Mouse (Mus musculus) liver, embryonic 12.5 days (tissue): ENCODE results near the gene Gjc2. TPM values are rescaled to one million over a fixed set of nuclear protein-coding genes. Genes with fewer than 3 reads are reported as not detected.
A peak's percentile ranks its signal among the peaks of the same experiment; 100 is the strongest.
"Not testable (repeated sequence)": the region's sequence is repeated elsewhere in the genome, so short reads cannot be mapped to it uniquely, and the experiment has no call there.

Source experiments
- ATAC-seq: fragments of 200-750 bp; cut with Nextera tagmentation; 2 replicates; pipeline ENCODE4 v1.8.0; 2017; ENCODE audit warnings: moderate number of reproducible peaks, mild to moderate bottlenecking, moderate library complexity
- H3K27ac ChIP-seq: fragments of 300-500 bp; sonication (generic); 2 replicates; pipeline ENCODE4 v1.5.1; 2016; ENCODE audit warnings: mild to moderate bottlenecking
- H3K27me3 ChIP-seq: fragments of 300-500 bp; sonication (generic); replicated peaks from 2 replicates; pipeline ENCODE4 v1.6.1; 2016; ENCODE audit warnings: mild to moderate bottlenecking, moderate library complexity
- H3K36me3 ChIP-seq: fragments of 300-500 bp; sonication (generic); 2 replicates; pipeline ENCODE4 v1.6.1; 2016; ENCODE audit warnings: mild to moderate bottlenecking, moderate library complexity
- H3K4me1 ChIP-seq: fragments of 300-500 bp; sonication (generic); 2 replicates; pipeline ENCODE4 v1.6.1; 2016
- H3K4me2 ChIP-seq: fragments of 300-500 bp; sonication (generic); 2 replicates; pipeline ENCODE4 v1.6.1; 2016; ENCODE audit warnings: mild to moderate bottlenecking, moderate library complexity
- H3K4me3 ChIP-seq: fragments of 300-500 bp; sonication (generic); 2 replicates; pipeline ENCODE4 v1.5.1; 2016; ENCODE audit warnings: mild to moderate bottlenecking, moderate library complexity
- H3K9ac ChIP-seq: fragments of 300-500 bp; sonication (generic); 2 replicates; pipeline ENCODE4 v1.6.1; 2016; ENCODE audit warnings: mild to moderate bottlenecking, moderate library complexity
- H3K9me3 ChIP-seq: fragments of 300-500 bp; sonication (generic); replicated peaks from 2 replicates; pipeline ENCODE4 v1.6.1; 2016; ENCODE audit warnings: mild to moderate bottlenecking, moderate library complexity
- WGBS: fragments of 180-500 bp; shearing (Covaris S2); methylation state at CpG from one replicate; pipeline ENCODE4 v1.1.7; 2016; ENCODE audit not compliant: insufficient replicate concordance; 5-methylcytosine and 5-hydroxymethylcytosine counted together
- polyA plus RNA-seq: library from polyadenylated mRNA; unstranded; fragments of >200 nt; fragmentation: Nextera tagmentation; extraction: Ambion mirVana; gene quantifications from 2 replicates; pipeline ENCODE4 v1.2.1, GENCODE M21; 2016

Gene Gjc2
- polyA plus RNA-seq, 1 experiment from 2014 or later = 0.14 TPM

DNA sequence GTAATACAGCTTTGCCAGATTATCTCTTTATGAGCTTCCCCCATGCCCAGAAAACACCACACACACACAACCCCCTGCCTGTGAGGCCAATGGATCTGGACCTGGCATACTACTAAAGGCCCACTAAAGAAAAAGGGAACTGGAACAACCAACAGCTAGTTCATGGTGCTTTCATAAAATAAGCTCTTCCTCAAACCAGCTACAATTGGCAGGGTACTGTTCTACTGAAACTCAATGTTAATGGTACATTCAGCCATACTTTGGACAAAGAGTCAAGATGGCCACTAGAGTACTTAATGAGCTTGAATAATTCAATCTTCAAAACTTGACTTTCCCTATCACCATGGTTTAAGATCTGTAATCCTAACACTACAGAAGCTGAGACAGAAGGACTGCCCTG lies 38.6 kb upstream of the Gjc2 start:
- H3K27me3 ChIP-seq = no peaks in the 10 kb centered on the region
- no peak overlapping the region for H3K9ac ChIP-seq
- H3K4me1 ChIP-seq = peaks cover 87% of the 10 kb centered on the region
- H3K4me3 ChIP-seq = no peak overlapping the region
- ATAC-seq = no peak
- H3K9me3 ChIP-seq = no peaks in the 10 kb centered on the region
- H3K27ac ChIP-seq = no peak overlapping the region
- no peak overlapping the region for H3K4me2 ChIP-seq
- H3K36me3 ChIP-seq = peaks cover 71% of the 10 kb centered on the region

DNA sequence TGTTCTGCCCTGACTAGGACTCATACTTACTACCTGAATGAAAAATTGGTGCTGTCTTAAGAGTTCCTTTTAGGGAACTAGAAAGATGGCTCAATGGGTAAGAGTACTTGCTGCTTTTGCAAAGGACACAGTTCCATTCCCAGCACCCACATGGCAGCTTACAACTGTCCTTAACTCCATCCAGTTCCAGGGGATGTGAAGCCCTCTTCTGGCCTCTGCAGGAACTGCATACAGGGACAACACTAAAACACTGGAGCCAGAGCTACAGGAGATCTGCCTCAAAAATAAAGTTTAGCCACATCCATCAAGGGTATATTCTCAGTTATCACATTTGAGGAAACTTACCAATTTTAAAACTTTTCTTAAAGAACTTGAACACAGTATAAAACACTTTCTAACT lies 36.1 kb upstream of the Gjc2 start:
- ATAC-seq = peak; percentile 53
- Histone ChIP-seq H3K4me1 (peaks cover 76% of the 10 kb centered on the region), H3K9ac (no peak overlapping the region), H3K27me3 (no peaks in the 10 kb centered on the region), H3K4me3 (no peak overlapping the region), H3K36me3 (peaks cover 77% of the 10 kb centered on the region), H3K9me3 (no peaks in the 10 kb centered on the region), H3K27ac (no peak overlapping the region), H3K4me2 (no peak overlapping the region)

DNA sequence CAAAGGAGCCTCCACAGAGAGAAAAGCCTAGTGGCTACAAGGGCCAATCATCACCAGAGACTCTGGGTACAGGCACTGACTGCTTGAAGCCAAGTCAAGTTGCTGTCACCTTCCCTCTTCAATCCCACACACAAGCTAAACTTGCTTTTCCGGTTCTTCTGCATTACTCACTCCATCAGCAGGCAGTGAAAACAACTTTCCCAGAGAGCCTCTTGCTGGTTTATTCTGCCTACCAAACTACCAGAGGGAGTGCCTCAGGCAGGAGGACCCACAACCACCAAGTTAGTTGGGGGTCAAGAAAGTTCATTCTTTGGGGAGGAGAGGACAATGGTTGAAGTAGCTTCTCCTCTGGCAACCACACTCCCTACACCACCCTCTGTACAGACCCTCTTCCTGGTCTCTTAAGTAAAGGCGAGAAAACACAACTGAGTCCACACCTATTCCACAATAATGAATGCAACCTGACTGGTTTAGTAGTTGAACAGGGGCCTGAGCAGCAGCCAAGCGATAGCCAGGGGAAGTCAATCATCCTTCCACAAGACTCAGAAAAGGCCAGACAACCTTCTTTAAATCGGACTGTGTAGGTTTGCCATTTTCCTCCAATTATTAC lies 35.5 kb upstream of the Gjc2 start:
- no peak overlapping the region for H3K4me2 ChIP-seq
- no peaks in the 10 kb centered on the region for H3K9me3 ChIP-seq
- H3K4me3 ChIP-seq = no peak overlapping the region
- peaks cover 76% of the 10 kb centered on the region for H3K36me3 ChIP-seq
- no peak for ATAC-seq
- no peak overlapping the region for H3K27ac ChIP-seq
- H3K4me1 ChIP-seq = peaks cover 75% of the 10 kb centered on the region
- 76% methylated on average over 4 of the region's 4 CpGs for WGBS
- no peaks in the 10 kb centered on the region for H3K27me3 ChIP-seq
- H3K9ac ChIP-seq = no peak overlapping the region

DNA sequence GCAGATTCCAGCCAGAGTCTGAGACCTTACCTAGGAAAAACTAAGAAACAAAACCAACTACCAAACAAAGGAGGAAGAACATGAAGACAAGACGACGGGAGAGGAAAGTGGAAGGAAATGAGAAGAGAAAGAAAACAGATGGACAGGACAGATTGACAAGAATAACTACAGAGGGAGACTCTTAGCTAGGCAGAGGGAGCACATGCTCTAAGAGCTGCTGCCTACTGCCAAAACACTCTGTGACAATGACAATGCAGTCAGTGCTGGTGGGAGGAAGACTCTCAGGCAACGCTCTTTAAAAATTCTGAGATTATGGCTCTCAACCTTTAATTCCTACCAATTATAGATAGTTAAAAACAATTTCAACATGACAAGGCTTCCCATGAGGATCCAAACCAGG lies 33.9 kb upstream of the Gjc2 start:
- Histone ChIP-seq H3K27me3 (no peaks in the 10 kb centered on the region), H3K4me1 (peaks cover 71% of the 10 kb centered on the region), H3K4me2 (no peak overlapping the region), H3K36me3 (peaks cover 87% of the 10 kb centered on the region), H3K9ac (no peak overlapping the region), H3K27ac (no peak overlapping the region), H3K9me3 (no peaks in the 10 kb centered on the region), H3K4me3 (no peak overlapping the region)
- ATAC-seq = no peak
- WGBS = 35% methylated on average over 3 of the region's 3 CpGs

DNA sequence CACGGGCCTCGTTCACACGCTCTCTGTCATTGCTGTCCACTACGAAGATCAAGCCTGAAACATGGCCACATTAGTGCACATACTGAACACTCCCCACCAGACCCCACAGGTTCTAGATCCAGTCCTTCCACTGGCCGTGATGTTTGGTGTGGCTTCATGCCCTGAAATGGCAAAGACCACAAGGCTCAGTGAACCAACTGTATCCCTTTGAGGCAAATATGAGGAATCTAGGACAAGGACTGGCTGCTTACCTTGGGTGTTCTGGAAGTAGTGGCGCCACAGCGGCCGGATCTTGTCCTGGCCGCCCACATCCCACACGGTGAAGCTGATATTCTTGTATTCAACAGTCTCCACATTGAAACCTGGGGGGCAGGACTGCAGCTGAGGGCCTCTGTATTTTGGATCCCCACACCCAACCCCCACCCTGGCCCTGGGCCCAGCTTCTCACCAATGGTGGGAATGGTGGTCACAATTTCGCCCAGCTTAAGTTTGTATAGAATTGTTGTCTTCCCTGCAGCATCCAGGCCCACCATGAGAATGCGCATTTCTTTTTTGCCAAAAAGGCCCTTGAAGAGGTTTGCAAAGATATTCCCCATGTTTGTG lies 30.0 kb upstream of the Gjc2 start:
- WGBS = 85% methylated on average over 12 of the region's 12 CpGs
- Histone ChIP-seq H3K27me3 (no peaks in the 10 kb centered on the region), H3K36me3 (peaks cover 80% of the 10 kb centered on the region)

DNA sequence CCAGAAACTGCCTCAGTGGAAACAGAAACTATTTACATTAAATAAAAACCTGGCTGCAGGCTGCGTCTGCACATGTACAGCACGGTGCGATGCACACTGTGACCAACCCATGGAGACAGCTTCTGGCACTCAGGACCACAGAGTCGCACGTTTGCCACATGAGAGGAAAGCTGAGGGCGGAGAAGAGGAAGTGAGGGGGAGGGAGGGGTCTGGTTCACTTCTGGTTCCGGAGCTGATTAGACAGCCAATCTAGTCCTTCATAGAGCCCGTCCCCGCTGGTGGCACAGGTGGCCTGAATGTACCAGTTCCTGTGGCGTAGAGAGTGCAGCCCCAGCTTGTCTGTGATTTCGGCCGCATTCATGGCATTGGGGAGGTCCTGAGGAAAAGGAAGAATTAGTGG lies 29.3 kb upstream of the Gjc2 start:
- not testable (repeated sequence) for H3K4me2 ChIP-seq, H3K9ac ChIP-seq, ATAC-seq, H3K9me3 ChIP-seq, H3K4me3 ChIP-seq, H3K27ac ChIP-seq, H3K27me3 ChIP-seq
- H3K4me1 ChIP-seq = peaks cover 76% of the 10 kb centered on the region
- WGBS = 41% methylated on average over 12 of the region's 12 CpGs
- H3K36me3 ChIP-seq = peaks cover 75% of the 10 kb centered on the region

More for the DNA sequence above, 30.0 kb upstream of the Gjc2 start:
- Histone ChIP-seq H3K4me2 (no peak overlapping the region), H3K4me1 (peaks cover 75% of the 10 kb centered on the region), H3K27ac (no peak overlapping the region), H3K4me3 (no peak overlapping the region), H3K9ac (no peak overlapping the region), H3K9me3 (no peaks in the 10 kb centered on the region)
- no peak for ATAC-seq

DNA sequence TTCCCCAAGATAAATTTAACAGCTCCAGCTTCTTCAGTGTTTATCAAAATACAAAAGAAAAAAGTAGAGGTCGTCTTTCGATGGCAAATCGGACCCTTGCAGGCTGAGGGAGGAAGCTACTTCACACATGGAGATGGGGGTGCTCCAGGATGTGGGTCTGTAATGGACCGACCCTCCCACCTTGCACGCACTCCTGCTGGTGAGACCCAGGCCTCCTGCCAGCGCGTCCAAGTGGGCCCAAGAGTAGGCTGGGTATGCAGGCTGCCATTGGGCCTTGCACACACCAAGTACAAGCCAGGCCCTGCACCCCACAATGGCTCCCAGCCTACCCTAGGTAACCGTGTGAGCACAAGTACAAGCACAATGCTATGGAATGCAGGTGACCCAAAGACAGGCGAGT lies 28.5 kb upstream of the Gjc2 start:
- not testable (repeated sequence) for H3K4me3 ChIP-seq, H3K4me2 ChIP-seq, ATAC-seq, H3K27ac ChIP-seq, H3K27me3 ChIP-seq, H3K9ac ChIP-seq, H3K9me3 ChIP-seq
- Histone ChIP-seq H3K4me1 (peaks cover 69% of the 10 kb centered on the region), H3K36me3 (peaks cover 77% of the 10 kb centered on the region)
- 90% methylated on average over 9 of the region's 9 CpGs for WGBS

DNA sequence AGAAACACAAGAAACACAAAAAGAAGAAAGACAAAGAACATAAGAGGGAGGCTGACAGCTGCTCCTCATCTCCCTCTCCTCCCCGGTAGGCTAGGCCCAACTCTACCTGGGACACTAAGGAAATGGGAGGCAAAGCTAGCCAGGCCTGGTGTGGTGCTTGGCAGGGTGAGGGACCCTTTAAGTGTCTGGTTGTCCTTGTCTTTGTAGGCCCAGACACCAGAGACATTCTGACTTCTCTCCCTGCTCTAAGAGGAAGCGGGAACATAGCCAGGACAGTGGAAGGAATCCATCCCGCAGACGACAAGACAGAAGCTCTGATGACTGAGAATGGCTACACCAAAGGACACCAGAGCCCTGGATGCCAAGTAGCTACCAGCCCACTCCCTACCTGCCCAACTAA lies 27.0 kb upstream of the Gjc2 start:
- ATAC-seq = no peak
- Histone ChIP-seq H3K9ac (0 out of 2 replicates have a peak overlapping the region, but pooled peaks have one; percentile 24), H3K27me3 (no peaks in the 10 kb centered on the region), H3K4me2 (peak overlapping the region; percentile 94; the same call in 1 of the 2 replicates), H3K36me3 (peaks cover 80% of the 10 kb centered on the region), H3K27ac (no peak overlapping the region; the same call in 1 of the 2 replicates), H3K4me1 (peaks cover 59% of the 10 kb centered on the region), H3K4me3 (no peak overlapping the region), H3K9me3 (no peaks in the 10 kb centered on the region)
- 83% methylated on average over 4 of the region's 4 CpGs for WGBS

DNA sequence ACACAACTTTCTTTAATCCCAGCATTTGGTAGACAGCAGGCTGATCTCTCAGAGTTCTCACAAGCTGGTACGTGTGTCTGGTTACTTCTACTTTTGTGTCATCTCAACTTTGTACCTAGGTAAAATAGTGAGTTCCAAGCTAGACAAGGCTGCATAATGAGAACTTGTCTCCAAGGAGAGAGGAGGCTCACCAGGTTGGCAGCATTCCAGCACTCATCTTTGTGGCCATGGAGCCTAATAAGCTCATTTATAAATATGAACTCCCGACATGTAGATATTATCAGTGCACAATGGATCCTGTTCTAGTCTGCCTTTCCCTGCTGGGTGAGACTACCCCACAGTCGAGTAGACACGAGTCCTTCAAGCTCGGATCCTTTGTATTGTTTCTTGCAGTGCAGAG lies 26.6 kb upstream of the Gjc2 start:
- H3K4me1 ChIP-seq = peaks cover 59% of the 10 kb centered on the region
- WGBS = 72% methylated on average over 5 of the region's 5 CpGs
- peak overlapping the region; percentile 89 for H3K27ac ChIP-seq
- H3K4me3 ChIP-seq = peak overlapping the region; percentile 94
- peak overlapping the region; percentile 94 for H3K4me2 ChIP-seq
- no peak for ATAC-seq
- H3K27me3 ChIP-seq = no peaks in the 10 kb centered on the region
- H3K9ac ChIP-seq = peak overlapping the region; percentile 80
- H3K9me3 ChIP-seq = no peaks in the 10 kb centered on the region
- H3K36me3 ChIP-seq = peaks cover 81% of the 10 kb centered on the region

DNA sequence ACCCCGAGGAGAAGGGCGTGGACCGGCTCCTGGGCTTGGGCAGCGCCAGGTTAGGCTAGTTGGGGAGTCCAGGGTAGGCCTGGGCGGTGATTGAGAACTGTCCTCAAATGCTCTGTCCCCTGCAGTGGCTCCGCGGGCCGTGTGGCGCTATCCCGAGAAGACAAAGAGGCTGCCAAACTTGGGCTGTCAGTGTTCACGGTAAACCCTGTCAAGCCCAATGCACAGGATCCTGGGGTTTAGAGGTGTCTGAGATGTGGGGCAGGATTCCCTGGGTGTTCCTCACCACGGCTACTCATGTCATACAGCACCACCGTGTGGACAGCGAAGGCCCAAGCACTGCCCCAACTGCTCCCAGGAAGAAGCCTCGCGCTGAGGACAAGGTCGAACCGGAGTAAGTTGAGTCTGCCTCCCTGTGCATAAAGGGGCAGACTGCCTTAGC lies 26.0 kb upstream of the Gjc2 start:
- Histone ChIP-seq H3K4me3 (peak overlapping the region; percentile 94), H3K36me3 (peaks cover 81% of the 10 kb centered on the region), H3K4me1 (peaks cover 55% of the 10 kb centered on the region), H3K27me3 (no peaks in the 10 kb centered on the region), H3K9me3 (no peaks in the 10 kb centered on the region), H3K4me2 (peak overlapping the region; percentile 94), H3K27ac (peak overlapping the region; percentile 89), H3K9ac (peak overlapping the region; percentile 80)
- ATAC-seq = peak; percentile 76
- WGBS = 12% methylated on average over 18 of the region's 18 CpGs

DNA sequence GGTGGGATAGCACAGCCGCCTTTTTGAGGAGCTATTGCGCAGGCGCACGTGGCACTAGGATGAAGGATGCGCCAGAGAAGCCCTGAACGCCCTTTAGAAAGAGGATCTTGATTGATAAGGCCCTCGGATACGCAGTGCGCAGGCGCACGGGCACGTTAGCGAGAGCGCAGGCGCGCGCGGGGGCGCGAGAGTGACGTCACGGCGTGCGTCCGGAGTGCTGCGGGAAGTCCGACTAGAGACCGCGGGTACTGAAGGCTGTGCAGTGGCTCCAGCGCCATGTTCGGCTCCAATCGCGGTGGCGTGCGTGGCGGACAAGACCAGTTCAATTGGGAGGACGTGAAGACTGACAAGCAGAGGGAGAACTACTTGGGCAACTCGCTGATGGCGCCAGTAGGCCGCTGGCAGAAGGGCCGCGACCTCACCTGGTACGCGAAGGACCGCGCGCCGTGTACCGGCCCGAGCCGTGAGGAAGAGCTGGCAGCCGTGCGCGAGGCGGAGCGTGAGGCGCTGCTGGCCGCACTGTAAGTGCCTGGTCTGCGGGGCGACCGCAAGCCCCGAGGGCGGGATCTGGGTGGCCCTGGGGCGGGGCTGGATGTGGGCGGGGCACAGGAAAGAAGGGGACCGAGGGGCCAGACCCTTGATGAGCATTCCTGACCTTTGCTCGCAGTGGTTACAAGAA lies 25.3 kb upstream of the Gjc2 start, which contains the start of gene 2310033P09Rik:
Gene 2310033P09Rik, plus strand, starts transcription at position 169 of the 679 bp plus-strand sequence.
- WGBS = under 1% methylated on average over 67 of the region's 67 CpGs
- Histone ChIP-seq H3K36me3 (peaks cover 77% of the 10 kb centered on the region), H3K9ac (peak within 1 kb of the TSS; percentile 80), H3K9me3 (no peaks in the 10 kb centered on the region), H3K4me3 (peak within 1 kb of the TSS; percentile 94), H3K4me1 (peaks cover 49% of the 10 kb centered on the region), H3K4me2 (peak within 1 kb of the TSS; percentile 94), H3K27ac (peak within 1 kb of the TSS; percentile 89), H3K27me3 (no peaks in the 10 kb centered on the region)
- peak; percentile 80 for ATAC-seq
